Mouse (Mus musculus) embryo, embryonic 10.5 days (tissue): ENCODE data around the gene Wnt6.
"Not testable (repeated sequence)": the region's sequence is repeated elsewhere in the genome, so short reads cannot be mapped to it uniquely, and the experiment has no call there.

Experiments
- DNase-seq: peaks from one replicate; pipeline ENCODE4 v3.0.0-alpha.2; 2015; ENCODE audit warnings: low spot score

Wnt6 gene

DNA sequence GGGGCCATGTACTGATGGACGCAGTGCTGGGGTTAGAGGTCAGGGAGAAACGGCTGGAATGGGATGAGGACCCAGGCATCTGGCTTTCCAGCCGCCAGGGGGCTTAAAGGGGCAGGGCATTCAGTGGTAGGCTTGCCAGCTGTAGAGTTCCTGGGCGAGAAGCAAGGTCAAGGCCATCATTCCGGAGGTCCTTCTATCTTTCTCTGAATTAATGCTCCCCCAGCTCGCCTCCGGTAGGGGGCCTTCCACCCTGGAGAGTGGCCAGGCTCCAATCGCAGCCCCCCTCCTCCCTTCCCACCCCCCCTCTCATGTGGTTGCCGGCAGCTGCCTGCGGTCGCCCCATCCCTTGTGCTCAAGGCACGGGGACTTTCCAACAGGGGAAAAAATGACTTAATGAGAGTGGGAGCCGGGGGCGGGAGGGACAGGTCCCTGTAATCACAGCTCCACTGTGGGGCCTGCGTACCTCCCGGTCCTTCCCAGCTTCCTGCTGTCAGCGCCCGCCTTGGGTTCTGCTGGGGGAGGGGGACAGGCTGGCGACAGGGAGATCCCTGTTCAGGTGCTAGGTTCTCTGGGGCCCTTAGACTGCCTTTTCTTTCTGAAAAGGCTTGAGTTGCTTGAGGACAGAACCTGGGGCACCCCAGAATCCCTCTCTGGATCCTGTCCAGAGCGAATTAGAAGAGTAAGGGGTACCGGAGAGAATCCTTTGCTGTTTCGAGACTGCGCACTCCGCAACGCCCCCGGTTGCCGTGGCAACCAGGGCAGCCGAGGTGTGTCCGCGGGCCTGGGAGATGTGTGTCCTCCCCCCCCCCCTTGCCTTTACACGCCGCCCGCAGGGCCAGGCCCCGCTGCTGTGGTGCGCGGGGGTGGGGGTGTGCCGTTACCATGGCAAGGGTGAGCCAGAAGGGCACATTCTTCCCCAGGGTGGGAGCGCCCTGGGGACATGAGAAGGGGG lies 34.9 kb downstream of the Wnt6 start:
- peak; percentile 74 for DNase-seq

DNA sequence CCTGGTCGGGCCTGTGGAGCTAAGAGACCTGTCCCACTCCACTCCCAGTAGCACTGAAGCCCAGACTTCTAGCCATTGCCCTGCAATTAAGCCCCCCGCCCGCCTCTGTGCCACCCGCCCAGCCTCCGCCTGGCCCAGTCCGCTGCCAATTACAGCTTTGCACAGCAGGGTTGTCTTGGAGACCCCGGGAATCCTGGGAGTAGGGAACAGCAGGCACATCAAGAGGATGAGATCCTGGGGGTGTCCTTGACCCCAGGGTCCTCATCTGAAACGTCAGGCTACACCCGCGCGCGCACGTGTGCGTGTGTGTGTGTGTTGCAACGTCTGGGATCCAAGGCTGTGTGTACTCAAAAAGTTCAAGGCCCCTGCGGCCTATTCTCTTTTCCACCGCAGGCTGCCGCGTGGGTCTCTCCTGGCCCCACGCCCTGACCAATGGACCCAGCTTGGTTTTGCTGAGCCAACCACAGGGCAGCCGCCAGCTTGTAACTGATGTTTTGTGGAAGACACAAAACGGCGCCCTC lies 35.9 kb downstream of the Wnt6 start:
- no peak for DNase-seq

DNA sequence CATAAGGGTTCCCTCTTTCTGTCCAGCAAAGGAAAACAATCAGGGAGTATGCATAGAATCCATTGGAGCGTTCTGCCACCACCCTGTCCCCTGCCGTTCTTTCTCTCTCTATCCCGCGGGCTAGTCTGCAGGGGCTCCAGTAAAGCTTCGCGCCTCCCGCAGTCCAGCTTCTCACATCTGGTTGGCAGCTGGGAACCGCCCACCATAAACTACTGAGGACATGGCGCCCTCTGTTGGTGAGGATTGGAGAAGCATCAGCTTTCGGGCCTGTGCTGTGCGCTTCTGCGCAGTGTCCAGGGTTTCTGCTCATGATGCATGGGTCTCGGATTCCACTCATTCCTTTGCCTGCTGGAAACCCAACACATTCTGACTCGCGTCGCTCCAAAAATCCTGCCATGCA lies 36.4 kb downstream of the Wnt6 start:
- DNase-seq = peak; percentile 98

DNA sequence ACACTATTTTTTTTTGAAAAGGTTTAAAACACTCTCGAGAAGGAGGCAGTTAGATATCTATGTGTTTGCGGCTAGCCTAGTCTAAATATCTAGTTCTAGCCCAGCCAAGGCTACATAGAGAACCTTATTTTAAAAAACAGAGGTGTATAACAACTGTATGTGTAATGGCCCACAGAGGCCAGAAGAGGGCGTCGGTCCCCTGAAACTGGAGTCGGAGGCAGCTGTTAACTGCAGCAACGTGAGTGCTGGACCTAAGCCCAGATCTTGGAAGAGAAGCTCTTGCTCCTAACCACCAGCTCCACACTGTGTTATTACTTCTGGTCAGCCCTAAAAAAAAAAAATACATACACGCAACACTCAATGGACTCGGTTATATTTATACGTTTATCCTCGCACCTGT lies 37.3 kb downstream of the Wnt6 start:
- DNase-seq = no peak

DNA sequence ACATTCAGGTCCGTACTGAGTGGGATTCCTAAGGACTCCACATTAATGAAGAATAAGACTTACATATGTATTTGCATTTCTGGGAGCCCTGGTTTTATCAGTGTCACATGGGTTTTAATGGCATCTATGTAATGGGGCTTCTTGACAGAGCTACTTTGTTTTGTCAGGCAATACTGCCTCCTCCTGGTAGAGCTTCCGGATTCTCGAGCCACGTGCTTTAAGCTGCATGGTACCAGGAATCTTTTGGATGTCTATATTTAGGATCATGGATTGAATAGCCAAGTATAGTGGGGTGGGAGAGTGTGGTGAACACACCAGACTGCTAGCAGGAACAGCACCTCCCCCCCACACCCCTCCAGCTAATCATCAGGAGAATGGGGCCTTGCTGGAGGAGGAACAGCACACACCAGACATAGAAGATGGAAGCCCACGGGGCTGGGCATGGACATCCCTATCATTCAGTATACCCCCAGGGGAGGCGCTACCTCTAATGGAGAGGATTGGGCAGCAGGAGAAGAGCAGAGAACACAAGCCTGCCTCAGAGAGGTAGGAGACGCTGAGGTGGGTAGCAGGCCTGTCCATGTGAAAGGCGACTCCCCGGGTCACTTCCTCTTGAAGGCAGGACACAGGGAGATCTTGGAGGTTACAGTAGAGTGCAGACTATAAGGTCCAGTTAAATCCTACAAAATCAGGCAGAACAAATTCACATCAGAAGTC lies 43.4 kb downstream of the Wnt6 start:
- no peak for DNase-seq

DNA sequence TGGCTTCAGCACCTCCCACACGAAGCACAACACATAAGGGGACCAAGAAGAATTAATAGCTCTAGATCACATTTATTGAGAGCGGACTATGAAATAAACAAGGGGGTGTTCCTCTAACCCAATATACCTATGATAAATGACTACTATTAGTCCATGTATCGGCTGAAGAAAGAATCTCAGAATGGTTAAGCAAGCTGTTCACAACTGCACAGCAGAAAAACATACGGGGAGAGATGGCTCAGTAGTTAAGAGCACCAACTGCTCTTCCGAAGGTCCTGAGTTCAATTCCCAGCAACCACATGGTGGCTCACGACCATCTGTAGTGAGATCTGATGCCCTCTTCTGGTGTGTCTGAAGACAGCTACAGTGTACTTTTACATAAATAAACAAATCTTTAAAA lies 44.3 kb downstream of the Wnt6 start:
- not testable (repeated sequence) for DNase-seq

DNA sequence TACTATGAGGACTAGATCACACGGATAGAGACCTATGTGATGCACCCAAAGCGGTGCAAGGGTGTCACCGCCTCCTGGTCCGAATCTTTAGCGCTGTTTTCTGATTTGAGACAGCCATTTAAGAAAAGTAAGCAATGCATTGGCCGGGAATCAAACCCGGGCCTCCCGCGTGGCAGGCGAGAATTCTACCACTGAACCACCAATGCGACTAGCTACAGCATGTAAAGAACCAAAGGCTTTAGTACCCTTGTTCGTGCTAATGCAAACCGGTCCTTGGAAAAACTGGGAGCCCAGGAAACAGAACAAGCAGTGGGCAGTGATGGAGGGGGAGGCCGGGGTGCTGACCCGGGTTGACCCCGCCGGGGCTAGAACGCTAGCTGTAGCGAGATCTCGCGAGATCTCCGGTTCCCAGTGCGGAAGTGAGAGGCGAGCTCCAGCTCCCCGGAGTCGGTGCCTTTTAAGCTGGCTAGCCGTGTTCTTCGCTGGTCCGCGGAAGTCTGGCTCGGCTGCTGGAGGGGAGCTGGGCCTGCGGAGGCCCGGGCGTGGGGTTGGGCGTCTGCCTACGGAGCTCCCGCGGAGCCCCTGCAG lies 45.0 kb downstream of the Wnt6 start:
- peak; percentile 96 for DNase-seq

DNA sequence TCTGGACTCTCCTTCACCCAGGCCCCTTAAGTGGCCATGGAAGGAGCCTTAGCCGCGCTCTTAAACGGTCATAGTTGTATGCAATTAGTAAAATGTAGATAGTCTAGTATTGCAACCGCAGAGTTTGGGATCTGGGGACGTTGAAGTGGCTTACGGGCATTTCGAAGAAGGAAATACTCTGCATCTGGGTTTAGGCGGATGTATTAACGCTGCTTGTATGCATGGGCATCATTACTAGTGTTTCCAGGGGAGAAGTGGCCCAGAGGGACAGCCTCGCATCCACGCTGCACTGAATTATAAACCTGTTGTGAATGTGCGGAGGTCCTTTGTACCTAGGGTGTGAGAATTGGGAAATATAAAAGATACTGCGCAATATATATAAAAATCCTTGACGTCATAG lies 45.5 kb downstream of the Wnt6 start:
- DNase-seq = no peak

DNA sequence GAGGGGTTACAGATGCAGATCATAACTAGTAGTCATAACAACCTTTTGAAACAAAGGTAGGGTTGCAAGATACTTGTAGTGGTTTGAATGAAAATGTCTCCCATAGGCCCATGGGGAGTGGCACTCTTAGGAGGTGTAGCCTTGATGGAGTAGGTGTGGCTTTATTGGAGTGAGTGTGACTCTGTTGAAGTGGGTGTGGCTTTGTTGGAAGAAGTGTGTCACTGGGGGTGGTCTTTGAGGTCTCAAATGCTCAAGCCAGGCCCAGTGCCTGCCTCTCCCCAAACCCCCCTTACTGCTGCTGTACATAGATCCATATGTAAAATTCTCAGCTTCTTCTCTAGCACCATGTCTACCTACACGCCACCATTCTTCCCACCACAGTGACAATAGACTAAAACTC lies 46.8 kb downstream of the Wnt6 start:
- DNase-seq = no peak

DNA sequence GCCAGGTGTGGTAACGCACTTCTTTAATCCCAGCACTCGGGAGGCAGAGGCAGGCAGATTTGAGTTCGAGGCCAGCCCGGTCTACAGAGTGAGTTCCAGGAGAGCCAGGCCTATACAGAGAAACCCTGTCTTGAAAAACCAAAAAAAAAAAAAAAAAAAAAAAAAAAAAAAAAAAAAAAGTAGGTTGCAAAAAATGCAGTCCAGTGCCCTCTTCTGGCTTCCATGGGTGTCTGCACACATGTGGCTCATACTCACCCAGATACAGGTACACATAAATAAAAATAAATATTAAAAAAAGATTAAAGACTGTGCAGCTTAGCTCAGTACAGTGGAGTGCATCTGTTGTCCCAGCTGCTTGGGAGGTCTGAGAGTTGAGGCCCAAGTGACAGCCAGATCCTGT lies 51.9 kb downstream of the Wnt6 start:
- DNase-seq = not testable (repeated sequence)

DNA sequence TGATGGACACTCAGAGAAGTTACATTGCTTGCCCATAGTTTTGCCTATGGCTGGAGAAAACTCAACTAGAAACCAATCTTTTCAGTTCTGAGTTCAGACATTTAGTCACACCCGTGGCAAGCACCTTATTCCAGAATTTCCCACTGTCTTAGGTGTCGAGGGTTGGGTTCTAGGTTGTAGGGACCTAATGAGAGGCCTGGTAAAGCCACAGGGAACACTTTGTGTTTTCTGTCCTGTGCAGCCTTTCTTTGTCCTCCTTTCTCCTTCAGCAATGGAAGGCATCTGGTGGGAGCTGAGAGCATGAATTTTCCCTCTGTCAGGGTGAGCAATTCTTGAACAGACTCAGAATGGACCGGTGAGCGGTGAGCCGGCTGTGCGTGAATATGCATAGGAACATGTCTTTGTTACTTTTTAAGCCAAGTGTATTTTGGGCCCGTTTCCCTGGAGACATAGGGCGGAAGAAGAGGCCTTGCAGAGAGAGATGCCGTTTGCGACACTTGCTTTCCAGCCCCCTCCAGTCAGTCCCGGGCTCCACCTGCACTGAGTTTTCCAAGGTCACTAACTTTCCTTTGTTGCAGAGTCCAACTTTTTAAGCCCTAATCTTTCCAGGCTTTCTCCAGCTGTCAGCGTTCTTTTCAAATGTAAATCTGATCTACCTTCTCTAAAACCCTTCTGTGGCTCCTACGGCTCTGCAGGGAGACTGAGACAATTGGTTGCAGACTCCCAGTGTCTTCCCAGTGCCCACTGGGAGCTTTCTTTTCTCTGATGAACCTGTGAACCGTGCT lies 53.0 kb downstream of the Wnt6 start:
- peak; percentile 84 for DNase-seq

DNA sequence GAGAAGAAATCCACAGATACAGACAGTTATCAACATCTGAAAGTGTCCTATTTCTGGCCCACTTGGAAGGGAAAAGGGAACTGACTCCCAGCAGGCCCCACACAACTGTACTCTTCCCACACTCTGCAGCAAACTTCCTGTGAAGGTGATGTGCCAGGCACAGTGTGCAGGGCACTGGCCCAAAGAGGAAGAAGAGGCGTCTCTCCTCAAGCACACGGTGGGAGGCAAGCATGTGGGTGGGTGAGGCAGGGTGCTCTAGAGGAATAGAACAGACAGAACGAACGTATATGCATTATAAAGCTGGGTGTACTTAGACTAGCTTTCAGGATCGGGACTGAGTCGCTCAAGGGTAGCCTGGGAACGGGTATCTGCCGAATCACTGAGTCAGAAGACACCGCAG lies 58.4 kb downstream of the Wnt6 start:
- no peak for DNase-seq

DNA sequence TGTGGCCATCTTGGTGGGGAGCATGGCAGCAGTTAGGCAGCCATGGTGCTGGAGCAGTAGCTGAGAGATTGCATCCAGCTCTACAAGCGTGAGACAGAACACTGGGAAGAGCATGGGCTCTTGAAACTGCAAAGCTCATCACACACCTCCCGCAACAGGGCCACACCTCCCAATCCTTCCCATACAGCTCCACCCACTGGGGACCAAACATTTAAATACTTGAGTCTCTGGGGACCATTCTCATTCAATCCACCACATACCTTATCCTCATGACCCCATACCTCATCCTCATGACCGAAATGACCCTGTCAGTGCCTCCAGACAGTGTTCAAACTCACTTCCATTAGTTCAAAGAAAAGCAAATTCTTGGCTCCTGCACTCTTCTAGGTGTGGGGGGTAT lies 61.6 kb downstream of the Wnt6 start:
- no peak for DNase-seq
